Mouse (Mus musculus): ENCODE results near the gene D5Ertd579e. TPM values are rescaled to one million over a fixed set of nuclear protein-coding genes. Genes with fewer than 3 reads are reported as not detected.
"Not testable (repeated sequence)": the region's sequence is repeated elsewhere in the genome, so short reads cannot be mapped to it uniquely, and the experiment has no call there.

D5Ertd579e gene
- total RNA-seq, 2 experiments from 2014 or later, result 85.9 to 89.3 TPM

DNA sequence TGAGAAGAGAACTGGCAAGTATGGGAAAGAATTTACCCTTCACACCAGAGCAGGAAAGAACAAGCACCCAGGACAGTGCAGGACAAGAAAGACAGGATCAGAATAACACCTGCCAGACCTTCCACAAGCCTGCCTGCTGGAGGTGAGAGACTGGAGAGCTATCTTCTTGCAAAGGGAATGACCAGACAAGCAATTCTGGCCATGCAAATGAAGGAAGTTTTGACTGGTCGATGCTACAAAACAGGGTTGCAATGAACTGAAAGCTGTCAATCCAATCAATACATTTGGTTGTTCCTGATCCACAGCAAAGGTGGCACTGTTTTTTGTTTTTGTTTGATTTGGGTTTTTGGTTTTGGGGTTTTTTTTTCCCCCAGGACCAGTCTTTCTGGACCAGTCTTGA lies 12.2 kb downstream of the D5Ertd579e start:
- no peak for DNase-seq

DNA sequence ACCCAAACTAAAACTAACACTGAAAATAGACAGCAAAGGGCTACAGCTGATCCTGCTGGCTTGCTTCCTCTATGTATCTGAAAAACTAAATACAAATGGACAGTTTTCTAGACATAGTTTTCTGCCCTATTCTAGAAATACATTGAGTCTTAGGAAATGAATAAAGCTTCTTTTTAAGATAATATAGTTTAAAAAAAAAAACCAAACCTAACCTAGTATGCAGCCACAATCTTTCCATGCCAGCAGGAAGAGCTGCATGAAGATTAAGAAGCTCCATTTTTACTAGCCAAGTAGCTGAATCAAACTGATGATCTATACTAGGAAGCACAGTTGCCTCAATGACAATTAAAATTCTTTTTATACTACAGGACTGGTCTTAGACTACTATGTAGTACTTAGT lies 14.6 kb downstream of the D5Ertd579e start:
- no peak for DNase-seq

DNA sequence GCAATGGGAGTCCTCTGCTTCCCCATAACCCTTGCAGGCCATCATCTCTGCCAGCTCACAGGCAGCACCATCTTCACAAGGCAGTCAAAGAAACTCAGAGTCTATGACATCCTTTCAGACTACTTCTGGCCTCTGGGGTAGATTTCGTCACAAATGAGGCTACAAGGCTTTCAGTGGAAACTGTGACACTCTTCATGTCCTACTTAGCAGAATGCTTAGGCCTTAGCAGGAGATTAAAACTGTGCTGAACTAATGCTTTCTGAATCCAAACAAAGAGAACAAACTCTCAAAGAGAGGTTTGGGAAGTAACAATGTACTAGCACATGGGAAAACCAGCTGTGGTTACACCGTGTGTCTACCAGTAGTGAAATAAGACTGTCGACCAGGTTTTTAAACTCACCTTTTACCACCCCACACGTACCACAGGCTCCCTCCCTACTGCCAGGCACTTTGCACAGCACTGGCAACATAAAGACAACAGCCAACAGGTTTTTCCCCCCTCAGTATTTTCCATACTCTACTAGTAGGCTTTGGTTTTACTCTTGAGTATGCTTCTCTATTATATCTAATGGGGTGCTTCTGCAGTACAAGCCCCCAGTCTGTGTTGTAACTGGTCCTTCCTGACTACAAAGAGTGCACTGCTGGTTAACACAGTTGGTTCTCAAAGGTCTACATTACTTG lies 15.8 kb downstream of the D5Ertd579e start:
- no peak for DNase-seq

DNA sequence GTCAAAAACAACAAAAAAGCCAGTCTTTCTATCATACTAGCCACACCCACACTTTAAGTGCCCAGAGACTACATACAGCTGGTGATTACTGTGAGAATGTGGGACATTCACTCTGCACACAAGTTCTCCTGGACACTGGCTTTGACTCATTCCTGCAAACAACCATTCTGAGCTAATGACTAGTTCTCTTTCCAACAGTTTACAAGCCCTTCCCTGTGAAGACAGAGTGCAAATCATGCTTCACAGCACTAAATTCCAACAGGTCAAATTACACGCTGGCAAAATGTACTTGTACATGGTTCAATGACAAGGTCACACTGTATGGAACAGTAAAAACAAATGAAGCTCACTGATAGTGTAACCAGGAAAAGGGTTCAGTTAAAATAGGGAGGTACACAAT lies 17.0 kb downstream of the D5Ertd579e start:
- DNase-seq, result no peak

DNA sequence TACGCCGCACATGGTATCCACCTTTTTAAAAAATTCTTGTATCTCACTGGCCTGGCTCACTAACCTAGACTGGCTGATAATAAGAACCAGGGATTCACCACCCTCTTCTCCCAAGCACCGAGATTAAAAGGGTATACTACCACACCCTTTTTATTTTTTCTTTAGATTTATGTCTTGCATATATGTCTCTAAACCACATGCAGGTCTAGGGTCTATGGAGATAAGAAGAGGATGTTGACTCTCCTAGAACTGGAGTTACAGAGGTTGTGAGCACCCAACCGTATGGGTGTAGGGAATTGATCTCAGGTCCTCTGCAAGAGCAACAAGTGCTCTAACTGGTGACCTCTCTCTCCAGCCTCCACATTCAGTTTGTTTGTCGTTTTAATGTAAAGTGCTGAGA lies 17.9 kb downstream of the D5Ertd579e start:
- DNase-seq, result no peak

DNA sequence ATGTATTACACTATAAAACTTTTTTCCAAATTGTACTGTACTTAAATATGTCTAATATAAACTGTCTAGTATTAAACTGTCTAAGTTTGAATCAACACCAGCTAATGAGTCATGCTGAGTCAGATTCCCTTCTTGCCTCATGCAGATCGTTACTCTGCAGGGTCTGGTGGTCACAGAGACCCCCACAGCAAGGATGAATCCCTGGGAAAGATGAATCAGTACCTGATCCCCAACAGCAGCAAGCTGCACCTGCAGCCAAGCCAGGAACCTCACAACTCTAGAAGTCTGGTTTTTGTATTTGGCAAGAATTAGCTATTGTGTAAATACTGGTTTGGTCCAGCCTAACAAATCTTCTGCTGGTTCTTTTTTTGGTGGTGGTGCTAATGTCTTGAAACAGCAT lies 20.4 kb downstream of the D5Ertd579e start:
- DNase-seq, result no peak

DNA sequence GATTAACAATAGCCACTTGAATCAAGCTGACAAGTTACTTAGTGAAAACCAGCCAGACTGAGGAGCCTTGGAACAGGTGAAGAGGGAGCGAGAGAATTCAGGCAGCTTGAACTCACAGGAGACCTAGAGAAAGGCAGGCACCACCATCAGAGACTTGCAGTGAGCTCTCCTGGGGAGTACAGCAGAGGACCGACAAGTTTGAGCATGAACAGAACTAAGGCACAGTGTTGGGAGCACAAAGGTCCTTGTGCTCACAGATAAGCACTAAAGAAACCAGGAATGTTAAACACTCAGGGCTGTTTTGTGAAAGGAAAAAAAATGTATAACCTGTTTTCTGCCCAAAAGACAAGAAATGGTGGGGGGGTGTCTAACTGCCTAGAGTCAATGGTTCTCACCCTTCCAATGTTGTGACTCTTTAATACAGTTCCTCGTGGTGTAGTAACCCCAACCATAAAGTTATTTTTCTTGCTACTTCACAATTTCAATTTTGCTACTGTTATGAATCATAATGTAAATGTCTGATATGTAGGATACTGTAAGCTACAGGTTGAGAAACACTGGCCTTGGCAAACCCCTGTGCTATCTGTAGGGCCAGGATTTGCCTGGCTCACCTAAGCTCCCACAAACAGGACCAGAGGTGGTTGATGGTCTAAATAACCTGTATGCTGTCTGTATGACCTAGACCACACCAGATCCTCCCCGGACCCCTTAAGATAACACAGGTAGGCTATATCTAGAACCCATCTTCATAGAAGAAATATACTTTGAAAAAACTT lies 21.0 kb downstream of the D5Ertd579e start:
- no peak for DNase-seq

DNA sequence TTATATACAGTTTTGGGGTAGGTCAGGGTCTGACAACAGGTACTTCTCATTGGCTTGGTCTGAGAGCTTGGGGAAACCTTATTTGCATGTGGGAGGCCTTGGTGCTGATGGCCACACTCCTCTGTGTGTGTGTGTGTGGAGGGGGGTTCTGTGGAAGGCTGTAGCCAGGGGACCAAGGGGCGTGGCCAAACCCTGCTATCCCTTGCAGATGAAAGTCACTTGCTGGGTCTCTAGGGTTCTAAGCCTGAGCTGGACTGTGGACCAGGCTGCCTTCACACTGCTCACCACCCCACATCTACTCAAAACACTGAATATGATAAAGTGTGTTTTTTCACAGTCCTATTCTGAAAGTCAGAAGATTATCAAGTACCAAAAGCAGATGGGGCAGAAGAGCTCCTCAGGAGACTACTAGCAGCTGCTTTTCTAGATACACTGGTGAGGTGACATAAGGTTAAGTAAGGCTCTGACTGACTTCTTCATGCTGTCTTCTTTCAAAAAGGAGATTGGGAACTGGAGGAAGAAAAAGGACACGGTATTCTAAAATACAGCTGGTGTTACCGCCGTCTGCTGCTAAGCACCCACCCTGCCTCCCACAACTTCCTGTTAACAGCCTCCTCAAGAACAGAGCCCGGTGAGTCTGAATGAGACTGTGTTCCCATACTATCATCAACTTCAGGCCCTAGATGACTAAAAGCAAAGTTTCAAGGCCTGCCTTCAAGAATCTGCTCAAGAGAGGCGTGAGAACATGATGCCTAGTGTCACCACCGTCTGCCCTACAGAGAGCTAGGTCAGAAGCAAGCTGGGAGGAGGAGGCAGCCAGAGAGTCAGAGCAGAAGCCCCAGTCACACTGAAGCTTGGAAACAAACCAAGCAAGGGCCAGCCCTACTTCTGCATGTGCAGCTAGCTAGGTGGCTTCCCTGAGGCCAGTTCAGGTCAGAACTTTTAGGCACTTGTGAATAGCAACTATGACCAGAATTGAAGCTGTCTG lies 26.5 kb downstream of the D5Ertd579e start:
- DNase-seq, result no peak

DNA sequence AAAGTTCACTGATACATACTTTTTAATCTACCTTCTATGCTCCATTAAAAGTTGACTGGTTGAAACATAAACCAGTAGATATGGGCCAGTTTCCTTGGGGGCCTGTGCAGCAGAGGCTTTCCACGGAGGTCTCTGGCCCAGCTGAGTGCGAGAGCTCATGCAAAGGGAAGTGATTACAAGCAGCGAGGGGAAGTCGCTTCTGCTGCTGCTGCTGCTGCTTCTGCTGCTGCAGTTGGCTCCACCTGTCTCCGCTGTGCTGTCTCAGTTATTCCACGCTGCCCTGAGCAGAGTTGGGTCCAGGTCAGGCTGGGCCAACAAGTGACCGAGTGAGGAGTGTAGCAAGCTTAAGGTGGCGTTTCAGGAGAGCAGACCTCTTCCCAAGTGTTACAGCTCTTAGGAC lies 27.3 kb downstream of the D5Ertd579e start:
- no peak for DNase-seq

DNA sequence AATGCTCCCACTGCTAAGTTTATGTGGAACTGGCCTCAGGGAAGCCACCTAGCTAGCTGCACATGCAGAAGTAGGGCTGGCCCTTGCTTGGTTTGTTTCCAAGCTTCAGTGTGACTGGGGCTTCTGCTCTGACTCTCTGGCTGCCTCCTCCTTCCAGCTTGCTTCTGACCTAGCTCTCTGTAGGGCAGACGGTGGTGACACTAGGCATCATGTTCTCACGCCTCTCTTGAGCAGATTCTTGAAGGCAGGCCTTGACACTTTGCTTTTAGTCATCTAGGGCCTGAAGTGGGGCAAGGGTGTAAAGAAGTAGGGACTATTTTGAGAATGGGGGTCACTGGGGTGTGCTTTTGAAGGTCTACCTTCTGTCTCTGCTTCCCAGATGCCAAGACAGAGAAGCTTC lies 27.8 kb downstream of the D5Ertd579e start:
- DNase-seq, result not testable (repeated sequence)

DNA sequence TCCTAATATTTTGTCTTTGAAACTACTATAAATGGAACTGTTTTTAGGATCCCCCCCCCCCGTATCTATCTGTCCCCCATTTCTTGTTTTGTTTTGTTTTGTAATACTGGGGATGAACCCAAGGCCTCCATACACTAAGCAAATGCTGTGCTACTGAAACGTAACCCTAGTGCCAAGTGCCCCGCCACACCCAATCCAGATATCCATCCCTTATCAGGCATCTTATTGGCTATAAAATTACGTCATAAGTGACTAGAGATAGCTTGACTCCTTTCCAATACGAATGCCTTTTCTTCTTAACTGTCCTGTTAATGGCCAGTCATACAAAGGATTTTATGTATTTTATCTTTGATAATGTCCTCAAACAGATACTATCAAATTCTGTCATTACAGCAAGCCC lies 28.7 kb downstream of the D5Ertd579e start:
- no peak for DNase-seq

DNA sequence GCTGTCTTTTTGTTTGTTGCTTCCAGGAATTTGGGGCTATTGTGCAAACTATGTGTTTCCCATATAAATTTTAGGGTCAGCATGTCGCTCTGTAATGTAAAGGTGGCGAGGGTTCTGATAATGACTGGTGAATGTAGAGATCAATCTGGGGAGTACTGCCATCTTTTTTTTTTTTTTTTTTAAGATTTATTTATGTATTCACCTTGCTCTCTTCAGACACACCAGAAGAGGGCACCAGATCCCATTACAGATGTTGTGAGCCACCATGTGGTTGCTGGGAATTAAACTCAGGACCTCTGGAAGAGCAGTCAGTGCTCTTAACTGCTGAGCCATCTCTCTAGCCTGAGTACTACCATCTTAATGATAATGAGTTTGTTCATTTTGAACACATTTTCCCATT lies 29.1 kb downstream of the D5Ertd579e start:
- DNase-seq, result not testable (repeated sequence)

DNA sequence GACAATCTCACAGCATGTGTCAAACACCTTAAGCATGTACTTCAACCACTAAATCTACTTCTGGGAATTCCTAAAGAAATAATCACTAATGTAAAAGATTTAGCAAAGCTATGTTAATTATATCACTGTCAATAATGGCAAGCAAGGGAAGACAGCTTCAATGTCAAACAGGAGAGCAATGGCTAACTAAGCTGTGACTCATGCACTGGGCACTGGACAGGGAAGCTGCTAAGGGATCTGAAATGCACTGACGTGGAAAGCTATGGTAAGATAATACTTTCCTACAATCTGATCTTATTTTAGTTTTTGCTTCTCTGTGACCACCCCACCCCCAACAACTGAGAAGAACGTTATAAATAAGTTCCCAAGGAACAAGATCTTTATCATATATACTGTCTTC lies 32.5 kb downstream of the D5Ertd579e start:
- DNase-seq, result no peak

DNA sequence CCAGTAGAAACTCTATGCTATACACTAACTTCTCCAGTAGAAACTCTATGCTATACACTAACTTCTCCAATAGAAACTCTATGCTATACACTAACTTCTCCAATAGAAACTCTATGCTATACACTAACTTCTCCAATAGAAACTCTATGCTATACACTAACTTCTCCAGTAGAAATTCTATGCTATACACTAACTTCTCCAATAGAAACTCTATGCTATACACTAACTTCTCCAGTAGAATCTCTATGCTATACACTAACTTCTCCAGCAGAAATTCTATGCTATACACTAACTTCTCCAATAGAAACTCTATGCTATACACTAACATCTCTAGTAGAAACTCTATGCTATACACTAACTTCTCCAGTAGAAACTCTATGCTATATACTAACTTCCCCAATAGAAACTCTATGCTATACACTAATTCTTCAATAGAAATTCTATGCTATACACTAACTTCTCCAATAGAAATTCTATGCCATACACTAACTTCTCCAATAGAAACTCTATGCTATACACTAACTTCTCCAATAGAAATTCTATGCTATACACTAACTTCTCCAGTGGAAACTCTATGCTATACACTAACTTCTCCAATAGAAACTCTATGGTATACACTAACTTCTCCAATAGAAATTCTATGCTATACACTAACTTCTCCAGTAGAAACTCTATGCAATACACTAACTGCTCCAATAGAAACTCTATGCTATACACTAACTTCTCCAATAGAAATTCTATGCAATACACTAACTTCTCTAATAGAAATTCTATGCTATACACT lies 34.7 kb downstream of the D5Ertd579e start:
- not testable (repeated sequence) for DNase-seq

DNA sequence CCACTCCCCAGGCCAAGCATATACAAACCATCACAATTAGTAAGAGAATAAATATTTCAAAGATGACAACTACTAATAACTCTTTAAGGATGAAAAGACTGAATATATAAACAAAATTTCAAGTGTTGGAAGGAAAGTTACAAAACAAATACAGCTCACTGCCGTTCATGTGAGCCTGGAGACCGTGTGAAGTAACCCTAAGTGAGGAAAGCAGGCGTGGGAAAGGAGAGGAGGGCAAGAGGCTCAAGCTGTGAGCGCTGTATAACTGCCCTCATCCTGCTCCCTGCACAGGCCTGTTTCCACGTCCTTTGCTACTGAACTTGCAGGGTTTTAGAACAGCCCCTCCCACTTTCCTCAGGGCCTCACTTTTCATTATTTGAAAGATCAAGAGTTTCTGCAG lies 70.2 kb downstream of the D5Ertd579e start:
- DNase-seq, result no peak

DNA sequence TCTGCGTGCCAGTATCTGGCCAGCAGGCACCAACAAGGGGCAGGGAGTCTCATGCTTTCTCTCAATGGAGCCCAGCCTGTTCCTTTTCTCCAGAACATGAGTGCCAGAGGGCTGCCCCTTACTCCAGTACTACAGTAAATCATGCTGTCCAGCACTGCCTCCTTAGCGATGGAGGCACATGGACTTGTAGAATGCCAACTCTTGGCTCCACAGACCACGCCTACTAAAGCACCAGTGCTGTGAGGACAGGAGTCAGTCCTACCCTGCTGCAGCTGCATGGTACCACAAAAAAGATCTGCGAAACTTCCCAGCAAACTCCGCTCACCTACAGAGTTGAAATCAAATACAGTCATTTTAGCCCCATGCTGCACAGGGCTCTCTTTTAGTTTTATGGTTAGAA lies 72.2 kb downstream of the D5Ertd579e start:
- DNase-seq, result peak in 1 of 2 experiments; percentile 42

DNA sequence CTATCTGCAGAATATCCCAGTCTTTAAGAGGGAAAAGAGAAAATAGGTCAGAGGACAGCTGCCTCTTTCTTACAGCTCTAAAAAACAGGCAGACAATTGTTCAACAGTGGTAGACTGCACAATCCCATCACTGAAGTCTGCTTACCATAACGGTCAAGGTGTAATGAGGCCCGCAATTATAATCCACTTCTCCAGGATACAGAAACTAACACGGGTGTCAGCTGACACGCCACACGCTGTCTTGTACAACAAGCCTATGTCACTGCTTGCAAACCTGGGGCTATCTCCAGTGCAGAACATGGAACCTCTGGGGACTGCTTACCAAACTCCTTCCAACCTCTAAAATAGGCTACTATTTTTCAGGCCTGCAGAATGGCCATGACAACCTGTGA lies 74.8 kb downstream of the D5Ertd579e start:
- peak; percentile 46 to 56 for DNase-seq

DNA sequence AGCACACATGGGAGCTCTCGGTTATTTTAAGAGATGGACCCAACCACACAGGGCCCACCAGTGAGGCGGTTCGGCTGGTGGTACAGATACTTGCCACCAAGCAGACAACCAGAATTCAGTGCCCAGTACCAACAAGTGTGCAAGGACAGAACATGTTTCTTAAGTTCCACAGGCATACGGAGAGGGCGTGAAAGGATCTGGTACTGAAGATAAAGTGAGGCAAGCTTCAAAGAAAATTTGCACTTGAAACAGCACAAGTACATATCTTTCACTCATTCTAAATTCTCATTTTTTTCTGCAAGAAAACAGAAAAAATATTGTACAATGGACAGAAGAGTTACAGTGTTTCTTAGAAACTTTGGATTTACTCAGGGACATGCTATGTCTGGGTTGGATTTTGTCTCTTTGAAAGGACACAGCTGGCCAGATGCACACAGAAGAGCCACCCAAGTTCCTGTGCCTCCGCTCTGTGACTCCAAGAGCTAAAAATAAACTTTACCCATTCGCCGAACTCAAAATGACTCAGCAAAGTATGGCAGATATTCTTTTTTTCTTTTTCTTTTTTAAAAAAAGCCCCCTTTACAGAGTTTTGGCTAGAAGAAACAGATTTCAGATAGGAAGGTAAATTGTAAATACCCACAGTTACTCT lies 75.3 kb downstream of the D5Ertd579e start:
- peak; percentile 53 to 67 for DNase-seq

DNA sequence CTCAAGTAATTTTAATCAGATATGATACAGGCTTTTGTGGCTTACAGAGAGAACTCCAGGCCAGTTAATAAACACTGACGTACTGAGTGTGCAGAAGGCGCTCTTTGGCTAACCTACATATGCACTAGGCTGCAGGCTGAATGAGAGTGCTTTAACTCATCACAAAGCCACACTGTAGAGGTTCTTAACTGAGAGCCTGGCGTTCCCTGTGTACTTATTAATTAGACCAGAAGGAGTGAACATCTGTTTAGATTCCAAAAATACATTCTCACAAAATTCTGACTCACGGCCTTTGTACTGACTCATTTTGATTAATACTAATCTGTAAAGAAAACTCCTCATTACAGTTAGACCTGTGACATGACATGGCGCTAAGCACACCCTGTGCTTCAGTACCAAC lies 76.9 kb downstream of the D5Ertd579e start:
- no peak for DNase-seq

DNA sequence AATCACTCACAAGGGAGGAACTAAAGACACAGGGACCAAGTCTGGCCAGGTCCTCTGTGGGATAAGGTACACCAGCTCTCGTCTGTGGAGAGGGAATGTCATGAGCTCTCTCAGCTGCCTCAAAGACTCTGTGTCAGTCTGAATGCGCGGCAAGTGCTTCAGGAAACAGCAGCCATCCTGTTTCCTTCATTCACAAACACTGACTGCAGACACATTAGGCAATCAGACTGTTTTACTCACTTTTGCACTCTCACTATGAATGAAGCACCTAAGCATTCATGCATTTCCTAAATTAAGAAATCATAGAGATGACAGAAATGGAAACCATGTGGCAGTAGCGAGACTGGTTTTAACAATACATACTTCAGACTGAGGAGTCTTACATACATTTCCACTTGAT lies 77.5 kb downstream of the D5Ertd579e start:
- DNase-seq, result no peak

DNA sequence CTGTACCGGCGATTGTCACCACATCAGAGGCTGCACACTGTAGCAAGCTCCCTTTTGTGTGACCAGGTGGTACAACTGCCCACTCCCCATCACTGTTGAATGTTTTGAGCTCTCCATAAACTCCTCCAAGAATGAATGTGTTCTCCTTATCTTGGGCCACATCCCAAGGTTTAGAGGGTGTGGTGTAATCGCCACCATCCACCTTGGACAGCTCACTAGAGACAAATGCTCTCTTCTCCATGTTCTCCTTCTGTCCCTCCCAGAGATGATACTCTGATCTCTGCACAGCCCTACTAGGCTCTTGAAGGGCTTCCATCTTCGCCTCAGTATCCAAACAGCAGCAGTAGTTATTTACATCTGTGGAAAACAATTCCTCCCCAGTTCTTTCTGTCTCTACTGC lies 81.7 kb downstream of the D5Ertd579e start:
- DNase-seq, result no peak

Measured in heart, adult 18-20 months (tissue).